Mouse (Mus musculus) urinary bladder, adult 18-20 months (tissue): ENCODE results near the gene Zfp287.

Experiments
- DNase-seq, 2 experiments: peaks; one replicate each; pipeline ENCODE4 v3.0.0; 2022; ENCODE audit warnings: low spot score in 2 of 2, mixed read lengths in 2 of 2

Zfp287 gene

GRCm38 (mm10) chr11:62701218-62701617, 30.5 kb downstream of the Zfp287 start:
- no peak for DNase-seq

GRCm38 (mm10) chr11:62699749-62700148, 32.0 kb downstream of the Zfp287 start:
- no peak for DNase-seq

- no peak for DNase-seq
These were observed 36.6 kb downstream of the Zfp287 start for GRCm38 (mm10) chr11:62695126-62695525.

GRCm38 (mm10) chr11:62693299-62694184, 38.2 kb downstream of the Zfp287 start:
- no peak for DNase-seq

- no peak for DNase-seq
These were observed 40.1 kb downstream of the Zfp287 start for GRCm38 (mm10) chr11:62691592-62691991.

- DNase-seq = no peak
These were observed 51.8 kb downstream of the Zfp287 start for GRCm38 (mm10) chr11:62679954-62680353.

- DNase-seq = no peak
These were observed 52.8 kb downstream of the Zfp287 start for GRCm38 (mm10) chr11:62678778-62679354.

GRCm38 (mm10) chr11:62676290-62676596, 55.5 kb downstream of the Zfp287 start:
- DNase-seq = no peak

- DNase-seq = peak; percentile 34 to 47
These were observed 56.0 kb downstream of the Zfp287 start for GRCm38 (mm10) chr11:62675480-62676289.

- DNase-seq = no peak
These were observed 61.7 kb downstream of the Zfp287 start for GRCm38 (mm10) chr11:62670006-62670405.

- DNase-seq = no peak
These were observed 62.2 kb downstream of the Zfp287 start for GRCm38 (mm10) chr11:62669471-62669870.

GRCm38 (mm10) chr11:62668986-62669385, 62.7 kb downstream of the Zfp287 start:
- no peak for DNase-seq

GRCm38 (mm10) chr11:62664250-62664649, 67.5 kb downstream of the Zfp287 start:
- no peak for DNase-seq

- DNase-seq = no peak
These were observed 70.8 kb downstream of the Zfp287 start for GRCm38 (mm10) chr11:62660885-62661284.

- no peak for DNase-seq
These were observed 79.6 kb downstream of the Zfp287 start for GRCm38 (mm10) chr11:62652080-62652479.

- no peak for DNase-seq
These were observed 80.1 kb downstream of the Zfp287 start for GRCm38 (mm10) chr11:62651563-62651962.
